Mouse (Mus musculus): ENCODE data around the gene Npas1. TPM values are rescaled to one million over a fixed set of nuclear protein-coding genes. Genes with fewer than 3 reads are reported as not detected.

Npas1 gene
- 0.22 and 0.27 TPM in 2 replicates for polyA plus RNA-seq (2015; fragmentation: Nextera tagmentation; extraction: Ambion mirVana)

- no peak within 1 kb of the TSS for H3K9ac ChIP-seq (ENCODE audit: low read depth, low read length)
- H3K4me3 ChIP-seq (ENCODE audit: low read depth, low read length), result peak within 1 kb of the TSS; percentile 36
- H3K4me2 ChIP-seq (replicated peaks; ENCODE audit: low read depth), result peak within 1 kb of the TSS; percentile 60
- no peak for ATAC-seq
- H3K36me3 ChIP-seq (ENCODE audit: control insufficient read depth, insufficient read depth), result no peaks in the 10 kb centered on the region
- no peak for TF ChIP-seq CTCF (IDR thresholded peaks at IDR 0.05; ENCODE audit: low read depth)
- no peaks in the 10 kb centered on the region for H3K4me1 ChIP-seq (replicated peaks; ENCODE audit: control insufficient read depth, insufficient read depth, low read length)
- no peaks in the 10 kb centered on the region for H3K9me3 ChIP-seq (ENCODE audit: control insufficient read depth)
- peaks cover 49% of the 10 kb centered on the region for H3K27me3 ChIP-seq (replicated peaks; ENCODE audit: control insufficient read depth, insufficient read depth, low read length)
- WGBS, result 81% methylated on average over 8 of the region's 8 CpGs
- no peak within 1 kb of the TSS for H3K27ac ChIP-seq (ENCODE audit: low read depth, low read length)
These were observed at the start of gene Npas1 for GRCm38 (mm10) chr7:16477628-16478027. Npas1 (minus strand) TSS chr7:16477728.

DNA sequence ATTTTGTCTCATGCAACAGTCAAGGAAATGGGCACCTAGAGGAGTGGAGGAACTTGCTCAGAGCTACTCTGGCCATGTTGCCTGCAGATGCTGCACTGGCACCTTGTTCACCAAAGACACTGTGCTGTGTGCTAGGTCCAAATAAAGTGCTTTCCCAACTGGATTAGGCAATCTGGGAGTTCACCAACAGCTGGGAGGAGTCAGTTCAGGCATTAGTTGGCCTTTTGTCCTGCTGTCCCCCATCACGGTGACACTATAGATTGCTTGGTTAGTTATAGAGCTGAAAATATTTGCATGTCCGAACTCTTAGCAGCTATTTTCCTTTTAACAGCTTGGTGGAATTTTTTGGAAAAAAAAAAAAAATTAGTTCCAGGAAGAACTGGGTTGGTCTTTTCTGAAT is 48.5 kb upstream of the Npas1 start:
- no peaks in the 10 kb centered on the region for H3K9me3 ChIP-seq (ENCODE audit: control insufficient read depth)
- no peak for TF ChIP-seq CTCF (IDR thresholded peaks at IDR 0.05; ENCODE audit: low read depth)
- ATAC-seq, result no peak
- no peaks in the 10 kb centered on the region for H3K4me1 ChIP-seq (replicated peaks; ENCODE audit: control insufficient read depth, insufficient read depth, low read length)
- peaks cover 5% of the 10 kb centered on the region for H3K36me3 ChIP-seq (ENCODE audit: control insufficient read depth, insufficient read depth)
- H3K27ac ChIP-seq (ENCODE audit: low read depth, low read length), result no peak overlapping the region
- no peak overlapping the region for H3K4me2 ChIP-seq (replicated peaks; ENCODE audit: low read depth)
- H3K27me3 ChIP-seq (replicated peaks; ENCODE audit: control insufficient read depth, insufficient read depth, low read length), result no peaks in the 10 kb centered on the region
- 77% methylated on average over 2 of the region's 2 CpGs for WGBS
- H3K9ac ChIP-seq (ENCODE audit: low read depth, low read length), result no peak overlapping the region
- H3K4me3 ChIP-seq (ENCODE audit: low read depth, low read length), result no peak overlapping the region

- Histone ChIP-seq H3K9me3 (ENCODE audit: control insufficient read depth) (no peaks in the 10 kb centered on the region), H3K36me3 (ENCODE audit: control insufficient read depth, insufficient read depth) (peaks cover 5% of the 10 kb centered on the region), H3K4me2 (replicated peaks; ENCODE audit: low read depth) (no peak overlapping the region), H3K4me1 (replicated peaks; ENCODE audit: control insufficient read depth, insufficient read depth, low read length) (no peaks in the 10 kb centered on the region), H3K27ac (ENCODE audit: low read depth, low read length) (no peak overlapping the region), H3K27me3 (replicated peaks; ENCODE audit: control insufficient read depth, insufficient read depth, low read length) (no peaks in the 10 kb centered on the region), H3K4me3 (ENCODE audit: low read depth, low read length) (no peak overlapping the region), H3K9ac (ENCODE audit: low read depth, low read length) (no peak overlapping the region)
- no peak for TF ChIP-seq CTCF (IDR thresholded peaks at IDR 0.05; ENCODE audit: low read depth)
- WGBS, result 87% methylated on average over 3 of the region's 3 CpGs
- ATAC-seq, result no peak
These were observed 47.9 kb upstream of the Npas1 start for GRCm38 (mm10) chr7:16525448-16525847.

DNA sequence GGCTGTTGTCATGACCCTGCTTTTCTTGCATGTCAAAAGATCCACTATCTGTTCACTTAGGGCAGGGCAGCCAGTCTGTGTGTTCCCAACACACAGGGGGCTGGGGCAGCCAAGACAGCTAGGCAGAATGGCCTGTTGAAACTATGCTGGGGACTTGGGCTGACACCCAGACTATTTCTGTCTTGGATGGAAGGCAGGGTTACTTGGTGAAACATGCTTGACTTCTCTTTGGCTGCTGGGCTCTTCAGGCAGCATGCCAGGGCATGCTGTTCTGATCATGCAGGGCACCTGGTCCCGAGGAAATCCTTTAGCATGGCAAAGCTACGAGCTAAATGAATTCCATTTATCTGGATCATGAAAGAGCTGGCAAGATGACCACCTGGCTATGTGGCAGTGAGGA is 46.8 kb upstream of the Npas1 start:
- Histone ChIP-seq H3K27ac (ENCODE audit: low read depth, low read length) (no peak overlapping the region), H3K4me1 (replicated peaks; ENCODE audit: control insufficient read depth, insufficient read depth, low read length) (no peaks in the 10 kb centered on the region), H3K4me3 (ENCODE audit: low read depth, low read length) (no peak overlapping the region), H3K36me3 (ENCODE audit: control insufficient read depth, insufficient read depth) (peaks cover 5% of the 10 kb centered on the region), H3K27me3 (replicated peaks; ENCODE audit: control insufficient read depth, insufficient read depth, low read length) (no peaks in the 10 kb centered on the region), H3K4me2 (replicated peaks; ENCODE audit: low read depth) (no peak overlapping the region), H3K9me3 (ENCODE audit: control insufficient read depth) (no peaks in the 10 kb centered on the region), H3K9ac (ENCODE audit: low read depth, low read length) (no peak overlapping the region)
- no peak for ATAC-seq
- no peak for TF ChIP-seq CTCF (IDR thresholded peaks at IDR 0.05; ENCODE audit: low read depth)
- WGBS, result 82% methylated on average over 2 of the region's 2 CpGs

GRCm38 (mm10) chr7:16519310-16519709 is 41.8 kb upstream of the Npas1 start:
- no peak for ATAC-seq
- no peak overlapping the region for H3K27ac ChIP-seq (ENCODE audit: low read depth, low read length)
- TF ChIP-seq CTCF (IDR thresholded peaks at IDR 0.05; ENCODE audit: low read depth), result no peak
- H3K36me3 ChIP-seq (ENCODE audit: control insufficient read depth, insufficient read depth), result peaks cover 3% of the 10 kb centered on the region; the same call in 1 of the 2 replicates
- no peak overlapping the region for H3K9ac ChIP-seq (ENCODE audit: low read depth, low read length)
- H3K4me1 ChIP-seq (replicated peaks; ENCODE audit: control insufficient read depth, insufficient read depth, low read length), result no peaks in the 10 kb centered on the region
- H3K27me3 ChIP-seq (replicated peaks; ENCODE audit: control insufficient read depth, insufficient read depth, low read length), result no peaks in the 10 kb centered on the region
- H3K9me3 ChIP-seq (ENCODE audit: control insufficient read depth), result no peaks in the 10 kb centered on the region
- 93% methylated on average over 2 of the region's 2 CpGs for WGBS
- H3K4me2 ChIP-seq (replicated peaks; ENCODE audit: low read depth), result no peak overlapping the region
- H3K4me3 ChIP-seq (ENCODE audit: low read depth, low read length), result no peak overlapping the region

GRCm38 (mm10) chr7:16517198-16517597 is 39.7 kb upstream of the Npas1 start:
- no peak for TF ChIP-seq CTCF (IDR thresholded peaks at IDR 0.05; ENCODE audit: low read depth)
- no peaks in the 10 kb centered on the region; the same call in 1 of the 2 replicates for H3K36me3 ChIP-seq (ENCODE audit: control insufficient read depth, insufficient read depth)
- no peak overlapping the region for H3K4me3 ChIP-seq (ENCODE audit: low read depth, low read length)
- WGBS, result 96% methylated on average over 5 of the region's 5 CpGs
- no peaks in the 10 kb centered on the region for H3K27me3 ChIP-seq (replicated peaks; ENCODE audit: control insufficient read depth, insufficient read depth, low read length)
- no peak overlapping the region for H3K27ac ChIP-seq (ENCODE audit: low read depth, low read length)
- no peaks in the 10 kb centered on the region for H3K9me3 ChIP-seq (ENCODE audit: control insufficient read depth)
- H3K4me2 ChIP-seq (replicated peaks; ENCODE audit: low read depth), result no peak overlapping the region
- H3K4me1 ChIP-seq (replicated peaks; ENCODE audit: control insufficient read depth, insufficient read depth, low read length), result no peaks in the 10 kb centered on the region
- ATAC-seq, result no peak
- no peak overlapping the region for H3K9ac ChIP-seq (ENCODE audit: low read depth, low read length)

- Histone ChIP-seq H3K4me3 (ENCODE audit: low read depth, low read length) (no peak overlapping the region), H3K9me3 (ENCODE audit: control insufficient read depth) (no peaks in the 10 kb centered on the region), H3K36me3 (ENCODE audit: control insufficient read depth, insufficient read depth) (peaks cover 40% of the 10 kb centered on the region), H3K4me2 (replicated peaks; ENCODE audit: low read depth) (no peak overlapping the region), H3K4me1 (replicated peaks; ENCODE audit: control insufficient read depth, insufficient read depth, low read length) (no peaks in the 10 kb centered on the region), H3K27me3 (replicated peaks; ENCODE audit: control insufficient read depth, insufficient read depth, low read length) (no peaks in the 10 kb centered on the region), H3K27ac (ENCODE audit: low read depth, low read length) (no peak overlapping the region), H3K9ac (ENCODE audit: low read depth, low read length) (no peak overlapping the region)
- ATAC-seq, result no peak
- WGBS, result 21% methylated on average over 3 of the region's 3 CpGs
- peak; percentile 89 for TF ChIP-seq CTCF (IDR thresholded peaks at IDR 0.05; ENCODE audit: low read depth)
These were observed 29.8 kb upstream of the Npas1 start for GRCm38 (mm10) chr7:16507284-16507683.
